Mouse (Mus musculus): ENCODE data around the gene Vps50.
"Not testable (repeated sequence)": the region's sequence is repeated elsewhere in the genome, so short reads cannot be mapped to it uniquely, and the experiment has no call there.

The Vps50 gene

DNA sequence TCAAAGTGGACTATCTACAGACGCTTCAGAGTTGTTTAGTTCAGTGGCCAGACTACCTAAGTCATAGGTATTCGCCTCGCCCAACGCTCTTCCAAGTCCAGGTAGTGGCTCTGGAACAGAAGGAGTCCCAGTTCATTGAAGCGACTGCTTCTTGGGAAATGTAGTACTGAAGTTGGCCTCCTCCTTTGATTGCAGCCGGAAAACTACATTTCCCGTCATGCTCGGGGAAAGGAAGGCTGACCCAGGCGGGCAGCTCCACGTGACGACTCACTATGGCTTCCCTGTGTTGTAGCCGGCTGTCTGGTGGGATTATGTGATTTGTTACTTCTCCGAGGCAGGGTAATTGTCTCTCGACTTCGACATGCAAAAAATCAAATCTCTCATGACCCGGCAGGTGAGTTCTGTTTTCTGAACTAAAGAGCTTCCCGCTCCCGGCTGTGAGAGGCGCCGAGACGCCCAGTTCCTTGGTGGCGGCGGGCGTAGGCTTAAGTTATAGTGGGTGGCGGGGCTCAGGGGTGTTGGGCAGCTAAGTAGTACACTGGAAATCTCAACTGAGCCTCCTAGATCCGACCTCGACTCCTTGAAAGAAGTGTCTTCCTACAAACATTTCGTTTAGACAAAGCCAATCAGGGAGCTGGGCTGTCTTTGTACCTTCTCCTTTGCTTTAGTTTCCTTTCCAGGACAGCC lies at the start of gene Vps50, which contains the start of gene Hepacam2:
Vps50 (plus strand) TSS at position 221 of the 687 bp plus-strand sequence.
Hepacam2 (minus strand) TSS at position 137 of the 687 bp plus-strand sequence.
- in situ Hi-C loops (cut with MboI, MseI): loop anchor here (25.0 kb wide), 1 partner anchor 589 kb away; the partner anchor contains the start of gene Bet1

DNA sequence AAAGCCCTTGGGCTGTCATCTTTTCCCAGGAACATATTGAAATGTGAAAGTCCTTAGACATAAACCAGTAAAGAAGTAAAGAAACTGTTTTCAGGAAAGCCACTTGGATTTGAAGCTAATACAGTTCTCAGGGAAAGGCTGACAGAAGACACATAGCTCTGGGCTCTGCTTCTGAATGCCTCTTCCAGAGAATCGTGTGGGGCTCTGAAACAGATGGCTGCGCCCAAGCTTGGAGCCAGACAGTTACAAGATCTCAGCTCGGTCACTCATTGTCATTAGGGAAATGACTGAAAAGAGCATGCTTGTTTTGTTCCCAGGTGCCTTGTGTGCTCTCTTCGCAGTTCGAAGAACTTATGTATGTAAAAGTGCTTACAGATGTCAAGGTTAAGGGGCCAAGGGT lies 43.8 kb upstream of the Vps50 start:
- in situ Hi-C loops (cut with MboI, MseI): no loop called here

DNA sequence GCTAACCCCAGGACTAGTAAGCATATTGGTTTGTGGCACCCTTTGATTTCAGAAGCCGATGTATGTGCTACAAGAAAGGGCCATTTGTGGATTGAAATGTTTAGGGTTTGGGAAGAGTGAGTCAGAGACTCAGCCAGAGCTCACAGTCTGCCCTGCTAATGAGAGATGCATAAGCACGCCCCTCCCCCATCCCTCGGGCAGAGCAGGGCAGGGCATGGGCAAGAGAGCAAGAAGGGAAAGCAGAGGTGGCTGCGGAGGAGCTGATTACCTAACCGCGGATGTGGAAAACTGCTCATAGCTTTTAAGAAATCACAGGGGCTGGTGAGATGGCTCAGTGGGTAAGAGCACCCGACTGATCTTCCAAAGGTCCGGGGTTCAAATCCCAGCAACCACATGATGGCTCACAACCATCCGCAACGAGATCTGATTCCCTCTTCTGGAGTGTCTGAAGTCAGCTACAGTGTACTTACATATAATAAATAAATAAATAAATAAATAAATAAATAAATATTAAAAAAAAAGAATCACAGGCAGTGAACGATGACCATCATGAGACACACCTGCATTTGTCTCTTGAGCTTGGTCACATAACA lies 42.1 kb upstream of the Vps50 start:
- in situ Hi-C loops (cut with MboI, MseI): no loop called here

DNA sequence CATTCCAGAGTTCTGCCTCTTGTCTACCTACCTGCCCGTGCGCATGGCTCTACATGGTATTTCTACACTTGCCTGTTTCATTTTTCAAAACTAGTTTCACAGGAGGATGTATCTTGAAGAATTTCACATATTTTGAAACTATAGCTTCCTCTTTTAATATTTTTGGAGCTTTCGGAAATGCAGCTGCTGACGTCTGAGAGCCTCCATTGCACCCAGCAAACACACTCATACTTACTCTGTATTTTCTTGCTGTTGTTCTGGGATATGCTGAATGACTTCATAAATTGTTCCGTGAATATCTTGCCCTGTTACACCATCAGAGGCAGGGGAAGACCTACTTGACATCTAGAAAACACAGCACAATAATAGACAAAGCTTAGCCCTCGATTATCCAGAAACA lies 35.2 kb upstream of the Vps50 start:
- in situ Hi-C loops (cut with MboI, MseI): no loop called here

DNA sequence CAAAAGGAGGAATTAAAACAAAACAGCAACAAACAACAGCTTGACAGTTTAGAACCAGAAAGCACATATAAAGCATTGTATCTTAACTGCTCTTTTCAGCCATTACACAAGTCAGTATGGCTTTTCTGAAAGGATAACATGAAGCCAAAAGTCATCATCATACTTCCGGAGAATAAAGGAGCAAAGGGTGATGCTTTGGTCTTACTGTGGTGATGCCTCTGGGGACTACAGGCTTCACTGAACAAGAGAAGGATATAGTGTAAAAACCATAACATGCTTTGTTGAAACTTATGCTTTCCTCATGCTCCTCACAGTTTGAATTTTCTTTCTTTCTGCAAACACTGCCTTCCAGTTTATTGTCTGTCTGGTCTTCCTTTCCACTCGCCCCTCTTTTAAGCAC lies 34.6 kb upstream of the Vps50 start:
- in situ Hi-C loops (cut with MboI, MseI): no loop called here

DNA sequence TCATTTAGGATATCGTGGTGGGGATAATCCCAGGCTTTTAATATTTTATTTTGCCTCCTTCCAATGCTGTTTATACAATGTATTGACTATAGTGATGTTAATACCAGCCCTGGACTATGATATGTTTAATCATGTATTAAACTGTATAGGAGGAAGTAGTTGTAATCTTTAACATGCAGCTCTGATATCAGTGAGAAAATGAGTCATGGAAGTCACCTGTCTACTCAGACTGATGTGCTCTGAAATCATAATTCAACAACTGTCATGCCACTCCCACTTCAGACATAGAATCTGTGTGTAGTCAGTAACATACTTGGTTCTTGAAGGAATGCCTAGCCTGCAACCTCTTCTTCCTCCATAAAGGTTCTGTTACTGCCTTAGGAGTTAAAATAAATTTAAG lies 29.6 kb upstream of the Vps50 start:
- in situ Hi-C loops (cut with MboI, MseI): no loop called here

DNA sequence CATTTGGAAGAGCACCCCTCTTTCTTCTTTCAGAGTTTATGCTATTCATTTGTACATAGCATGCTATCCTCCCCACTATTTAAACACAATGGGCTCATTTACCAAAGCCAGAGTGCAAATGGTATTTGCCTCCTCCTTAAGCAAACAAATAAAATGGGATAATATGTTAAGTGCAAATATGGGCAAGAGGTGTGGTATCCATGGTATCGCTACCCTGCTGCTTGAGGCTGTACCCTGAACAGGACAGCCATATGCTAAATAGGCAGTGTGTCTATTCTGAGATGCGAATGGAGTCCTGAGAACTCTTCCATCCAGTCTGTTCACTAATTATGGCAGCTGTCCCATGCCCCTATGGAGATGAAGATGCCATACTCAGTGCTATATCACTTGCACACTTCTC lies 27.5 kb upstream of the Vps50 start:
- in situ Hi-C loops (cut with MboI, MseI): no loop called here

DNA sequence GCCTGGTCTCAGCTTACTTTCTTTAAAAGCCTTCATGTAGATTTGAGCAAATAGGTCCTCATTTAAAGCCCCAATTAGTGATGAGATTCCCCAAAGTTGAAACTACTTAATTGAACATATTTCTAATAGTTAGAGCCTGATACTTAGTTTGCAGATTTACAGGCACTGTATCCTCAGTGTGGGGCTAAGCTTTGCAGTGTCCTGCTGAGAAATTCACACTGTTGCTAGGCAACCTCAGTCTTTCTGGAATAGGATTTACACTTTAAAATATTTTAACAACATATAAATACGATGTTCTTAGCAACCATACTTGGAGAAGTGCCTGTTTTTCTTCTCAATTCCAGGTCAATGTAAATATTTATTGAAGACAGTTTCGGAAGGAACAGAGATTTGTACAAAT lies 21.9 kb upstream of the Vps50 start:
- in situ Hi-C loops (cut with MboI, MseI): loop anchor here (25.0 kb wide), 1 partner anchor 611 kb away; the partner anchor contains the start of gene Bet1

DNA sequence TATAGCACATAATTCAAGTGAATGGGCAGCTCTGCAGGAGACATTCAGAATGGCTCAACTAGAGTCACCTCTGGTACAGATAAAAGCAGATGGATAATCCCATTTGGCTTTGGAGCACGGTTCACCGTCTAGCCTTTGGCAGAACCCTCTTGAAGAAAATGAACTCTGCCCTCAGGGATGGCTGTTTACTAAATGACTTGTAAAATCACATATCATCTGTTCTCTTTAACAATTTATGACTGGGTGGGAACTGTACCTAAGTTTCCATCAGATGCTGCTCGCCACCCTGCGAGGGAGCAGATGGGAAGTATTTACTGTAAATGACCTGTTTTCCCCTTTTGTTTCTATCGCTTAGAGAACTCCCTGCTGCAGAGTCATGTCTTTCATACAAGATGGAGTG lies 18.3 kb upstream of the Vps50 start:
- in situ Hi-C loops (cut with MboI, MseI): loop anchor here (25.0 kb wide), 1 partner anchor 607 kb away; the partner anchor contains the start of gene Bet1

DNA sequence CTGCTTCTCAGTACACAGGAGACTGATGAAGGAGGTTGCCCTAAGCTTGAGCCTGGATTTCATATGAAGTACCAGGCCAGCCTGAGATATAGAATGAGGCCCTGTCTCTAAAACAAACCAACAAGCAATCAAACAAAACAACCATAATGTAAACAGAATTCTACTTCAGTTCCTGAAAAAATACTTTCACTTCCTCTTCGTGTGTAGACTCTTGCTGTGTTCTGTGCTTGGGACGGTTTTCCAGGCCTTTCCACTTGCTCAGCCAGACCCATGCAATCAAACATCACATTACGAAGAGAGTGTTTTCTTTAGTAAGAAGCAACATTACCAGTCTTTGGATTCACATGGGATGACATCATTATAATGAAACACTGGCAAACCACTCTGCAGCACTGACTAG lies 16.5 kb upstream of the Vps50 start:
- in situ Hi-C loops (cut with MboI, MseI): loop anchor here (25.0 kb wide), 1 partner anchor 606 kb away; the partner anchor contains the start of gene Bet1

DNA sequence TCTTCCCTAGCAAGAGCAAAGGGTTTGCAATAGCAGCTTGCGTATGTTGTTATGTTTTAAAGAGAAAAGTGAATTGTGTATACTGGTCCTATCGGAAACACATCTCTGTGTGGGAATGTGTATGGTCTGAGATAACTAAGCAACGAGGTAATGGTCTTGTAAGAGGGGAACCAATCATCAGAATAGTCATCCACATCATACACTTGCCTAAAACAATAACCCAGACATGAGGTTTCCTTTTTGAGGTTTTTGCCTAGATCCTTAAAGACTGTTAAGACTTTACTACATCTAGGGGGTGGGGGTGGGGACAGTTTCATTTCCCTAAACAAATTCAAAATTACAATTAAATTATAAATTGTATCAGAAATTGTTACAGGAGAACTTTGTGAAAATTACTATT lies 13.0 kb upstream of the Vps50 start:
- in situ Hi-C loops (cut with MboI, MseI): loop anchor here (25.0 kb wide), 1 partner anchor 602 kb away; the partner anchor contains the start of gene Bet1

DNA sequence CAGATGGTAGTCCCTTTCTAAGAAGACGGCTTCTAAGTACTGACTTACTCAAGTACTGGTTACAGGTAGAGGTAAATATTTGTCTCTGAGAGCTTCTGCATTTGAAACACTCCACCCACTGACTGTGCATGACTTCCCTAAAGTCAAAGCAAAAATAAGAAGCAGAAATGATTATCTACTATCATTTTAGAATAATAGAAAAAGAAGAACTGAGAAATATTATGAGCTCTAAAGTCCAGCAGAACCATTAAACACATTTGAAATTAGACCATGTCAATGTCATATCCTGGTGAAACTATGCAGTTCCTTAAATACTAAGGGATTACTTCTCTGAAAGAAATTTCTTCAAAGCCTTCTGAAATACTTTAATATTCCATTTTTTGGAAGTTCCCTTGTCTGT lies 10.8 kb upstream of the Vps50 start:
- in situ Hi-C loops (cut with MboI, MseI): loop anchor here (25.0 kb wide), 1 partner anchor 600 kb away; the partner anchor contains the start of gene Bet1

DNA sequence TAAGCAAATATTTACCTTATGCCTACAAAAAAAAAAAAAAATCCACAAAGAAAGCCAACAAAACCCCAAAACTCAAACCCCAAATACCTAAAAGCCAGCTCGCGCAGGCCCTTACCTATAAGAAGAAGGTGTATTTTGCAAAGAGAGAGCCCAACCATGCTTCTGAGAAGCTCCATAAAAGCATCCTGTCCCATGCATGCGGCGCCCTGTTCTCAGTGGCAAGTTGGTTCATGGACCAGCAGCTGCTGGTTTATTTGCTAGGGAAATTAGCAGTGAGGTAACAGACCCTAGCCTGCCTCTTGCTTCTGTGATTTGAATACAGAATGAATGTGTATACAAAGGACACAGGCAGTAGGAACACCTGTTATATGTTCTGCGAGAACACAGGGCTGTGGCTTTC lies 3.9 kb upstream of the Vps50 start:
- in situ Hi-C loops (cut with MboI, MseI): loop anchor here (25.0 kb wide), 1 partner anchor 593 kb away; the partner anchor contains the start of gene Bet1

DNA sequence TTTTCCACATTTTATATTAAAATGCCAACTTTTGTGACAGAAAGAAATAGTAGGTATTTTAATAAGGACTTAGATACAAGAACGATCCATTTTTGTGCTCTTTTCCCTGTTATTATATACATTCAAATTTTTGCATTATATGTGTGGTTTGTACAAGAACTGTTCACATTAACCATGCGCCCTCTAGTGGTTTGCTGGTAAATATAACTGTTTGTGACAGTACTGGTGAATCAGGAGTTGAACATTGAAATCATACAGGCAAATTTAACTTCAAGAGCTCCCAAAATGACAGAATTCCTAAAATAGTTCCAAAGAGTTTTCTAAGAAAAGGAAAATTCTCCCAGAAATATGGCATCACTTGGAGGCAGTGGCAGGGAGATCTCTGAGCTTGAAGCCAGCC lies 2.0 kb upstream of the Vps50 start:
- in situ Hi-C loops (cut with MboI, MseI): loop anchor here (25.0 kb wide), 1 partner anchor 591 kb away; the partner anchor contains the start of gene Bet1

DNA sequence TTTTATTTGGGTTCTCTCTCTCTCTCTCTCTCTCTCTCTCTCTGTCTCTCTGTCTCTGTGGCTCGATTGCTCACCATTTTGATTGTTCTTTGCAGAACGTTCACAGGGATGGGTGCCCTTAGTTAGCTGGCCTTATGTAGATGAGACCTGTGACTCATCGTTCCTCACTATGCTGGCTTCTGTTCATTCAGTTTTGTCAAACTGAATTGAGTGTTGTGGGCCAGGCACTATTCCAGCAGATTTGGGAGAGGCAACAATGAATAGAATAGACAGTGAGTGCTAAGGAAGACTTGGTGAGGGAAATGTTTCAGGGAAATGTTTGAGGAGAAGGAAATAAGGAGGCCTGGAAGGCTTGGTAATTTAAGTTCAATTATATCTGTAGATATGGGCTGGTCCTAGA lies 2.1 kb downstream of the Vps50 start:
- in situ Hi-C loops (cut with MboI, MseI): no loop called here

DNA sequence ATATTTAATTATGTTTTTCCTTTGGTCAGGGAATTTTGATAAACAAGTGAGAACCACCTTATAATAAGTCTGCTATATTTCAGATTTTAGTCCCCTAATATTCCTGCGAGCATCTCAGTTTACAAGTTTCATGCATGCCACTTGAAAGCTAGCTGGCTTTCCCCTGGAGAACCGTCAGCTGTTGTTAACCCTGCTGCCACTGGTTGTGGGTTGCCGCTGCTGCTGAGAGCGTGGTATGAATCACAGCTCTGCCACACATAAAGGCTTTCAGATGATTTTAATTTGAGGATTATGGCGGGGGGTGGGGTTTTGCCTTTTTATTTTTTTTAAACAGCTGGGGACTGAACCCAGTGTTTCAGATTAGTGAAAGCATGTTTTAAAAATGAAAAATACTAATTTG lies 7.1 kb downstream of the Vps50 start:
- in situ Hi-C loops (cut with MboI, MseI): no loop called here

DNA sequence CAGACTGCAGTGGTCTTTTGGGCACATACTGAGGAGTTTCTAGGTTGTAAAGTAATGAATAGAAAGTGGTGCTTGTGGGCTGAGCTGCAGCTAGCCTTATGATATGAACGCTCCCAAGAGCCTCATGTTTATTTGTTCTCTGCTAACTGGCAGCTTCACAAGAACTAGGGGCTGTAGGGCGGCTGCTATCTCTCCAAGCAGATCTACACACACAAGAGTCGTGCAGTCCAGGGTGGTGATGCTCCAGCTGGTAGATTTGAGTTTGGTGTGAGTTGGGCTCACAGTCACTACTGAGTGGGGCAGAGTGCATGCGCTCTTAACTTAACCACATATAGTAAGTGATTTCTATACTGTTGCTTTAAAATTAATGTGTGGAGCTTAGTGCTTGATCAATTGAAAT lies 8.9 kb downstream of the Vps50 start:
- in situ Hi-C loops (cut with MboI, MseI): no loop called here

DNA sequence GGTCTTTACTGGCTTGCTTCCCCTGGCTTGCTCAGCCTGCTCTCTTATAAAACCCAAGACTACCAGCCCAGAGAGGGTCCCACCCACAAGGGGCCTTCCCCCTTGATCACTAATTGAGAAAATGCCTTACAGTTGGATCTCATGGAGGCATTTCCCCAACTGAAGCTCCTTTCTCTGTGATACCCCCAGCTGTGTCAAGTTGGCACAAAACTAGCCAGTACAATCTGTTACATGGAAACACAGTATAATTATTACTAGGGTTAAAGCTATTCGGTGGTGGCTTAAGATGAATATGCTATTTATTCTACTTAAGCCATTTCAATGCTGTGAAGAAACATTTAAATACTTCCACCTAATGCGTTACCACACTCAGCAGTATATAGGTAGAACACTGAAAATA lies 10.0 kb downstream of the Vps50 start:
- in situ Hi-C loops (cut with MboI, MseI): not testable (repeated sequence)

DNA sequence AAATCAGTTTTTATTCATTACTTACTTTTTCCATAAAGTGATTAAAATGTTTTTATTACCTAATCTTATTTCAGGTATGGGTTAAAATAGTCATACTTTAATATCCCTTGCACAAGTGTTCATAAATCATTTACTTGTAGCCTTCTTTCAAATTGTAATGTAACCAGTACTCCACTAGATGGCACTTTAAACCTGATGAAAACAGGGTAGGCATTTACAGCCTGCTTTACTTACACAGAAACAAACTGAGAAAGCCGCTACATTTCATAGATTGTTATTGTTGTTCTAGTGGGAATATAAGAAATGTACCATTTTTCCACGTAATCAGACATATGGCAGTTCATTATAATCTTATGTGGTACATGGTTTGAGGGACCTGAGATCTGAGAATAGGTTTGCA lies 11.6 kb downstream of the Vps50 start:
- in situ Hi-C loops (cut with MboI, MseI): no loop called here

DNA sequence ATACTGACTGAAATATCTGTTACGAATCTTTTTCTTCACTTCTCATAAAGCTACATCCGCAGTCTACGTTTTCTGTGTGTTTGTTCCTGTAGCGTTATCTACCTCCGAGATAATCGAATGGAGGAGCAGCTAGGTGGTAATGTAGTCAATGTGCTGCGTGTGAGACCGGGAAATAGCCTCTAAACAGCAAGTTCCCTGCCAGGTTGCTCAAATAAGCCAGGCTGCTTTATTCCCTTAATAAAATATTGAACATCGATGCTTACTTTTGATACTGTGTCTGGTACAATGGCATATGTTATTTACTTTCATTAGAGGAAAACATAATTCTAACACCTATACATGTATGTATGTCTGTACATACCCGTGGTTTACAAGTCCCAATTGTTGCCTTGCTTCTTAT lies 12.9 kb downstream of the Vps50 start:
- in situ Hi-C loops (cut with MboI, MseI): no loop called here

DNA sequence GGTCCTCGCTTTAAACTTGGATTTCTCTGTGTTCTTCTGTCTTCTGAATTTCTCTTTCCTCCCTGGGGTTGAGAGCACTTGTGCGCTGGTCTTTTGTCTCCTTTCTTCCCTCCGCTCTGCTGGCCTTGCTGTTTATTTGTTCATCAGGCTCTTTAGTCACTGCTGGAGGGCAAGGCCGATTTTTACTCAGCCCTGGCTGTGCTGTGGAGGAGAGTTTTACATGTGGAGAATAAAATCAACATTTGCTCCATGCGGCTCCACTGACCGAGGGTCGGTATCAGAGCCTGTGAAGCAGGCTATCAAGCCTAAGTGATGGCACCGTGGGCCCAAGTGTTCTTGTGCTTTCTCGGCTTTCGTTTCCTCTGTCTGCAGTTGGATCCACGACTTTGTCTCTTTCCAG lies 13.4 kb downstream of the Vps50 start:
- in situ Hi-C loops (cut with MboI, MseI): no loop called here

DNA sequence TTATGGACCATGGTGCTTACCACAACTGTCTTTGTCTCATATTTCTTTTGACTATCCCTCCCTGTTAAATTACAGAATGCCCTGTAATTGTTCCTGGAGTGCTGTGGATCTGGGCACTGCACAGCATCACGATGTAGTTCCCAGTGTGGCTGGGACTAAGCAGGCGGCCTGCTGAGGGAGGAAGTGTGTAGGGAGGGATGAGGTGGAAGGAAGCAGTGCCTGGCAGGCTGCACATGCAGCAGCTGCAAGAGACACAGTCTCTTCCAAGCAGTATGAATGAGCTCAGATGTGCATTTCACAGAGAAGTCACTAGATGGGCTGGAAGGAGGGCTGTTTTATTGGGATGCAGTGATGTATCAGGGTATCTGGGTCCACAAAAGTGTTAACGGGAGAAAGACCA lies 14.4 kb downstream of the Vps50 start:
- in situ Hi-C loops (cut with MboI, MseI): no loop called here

DNA sequence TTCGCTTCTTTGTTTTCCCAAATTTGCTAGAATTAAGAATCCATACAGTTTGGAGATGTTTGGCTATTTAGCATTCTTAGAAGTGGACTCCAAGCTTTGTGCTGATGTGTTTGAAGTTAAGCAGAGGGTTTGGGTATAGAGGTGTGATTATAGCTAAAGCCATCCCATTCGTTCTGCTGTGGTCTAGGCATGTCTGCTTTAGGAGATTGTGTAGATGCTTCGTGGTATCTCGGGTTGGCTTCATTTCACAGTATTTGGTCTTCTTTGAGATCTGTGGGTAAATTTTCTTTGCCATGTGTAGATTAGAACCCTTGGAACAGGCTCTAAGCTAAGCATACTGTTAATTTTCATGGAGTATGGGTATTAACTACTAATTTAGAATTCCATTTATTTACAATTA lies 30.0 kb downstream of the Vps50 start:
- in situ Hi-C loops (cut with MboI, MseI): no loop called here

Measured in T-helper 2 cell (primary cell).